Mouse (Mus musculus): ENCODE measurements around the gene Ppm1m.
"Not testable (repeated sequence)": the region's sequence is repeated elsewhere in the genome, so short reads cannot be mapped to it uniquely, and the experiment has no call there.

Ppm1m gene

DNA sequence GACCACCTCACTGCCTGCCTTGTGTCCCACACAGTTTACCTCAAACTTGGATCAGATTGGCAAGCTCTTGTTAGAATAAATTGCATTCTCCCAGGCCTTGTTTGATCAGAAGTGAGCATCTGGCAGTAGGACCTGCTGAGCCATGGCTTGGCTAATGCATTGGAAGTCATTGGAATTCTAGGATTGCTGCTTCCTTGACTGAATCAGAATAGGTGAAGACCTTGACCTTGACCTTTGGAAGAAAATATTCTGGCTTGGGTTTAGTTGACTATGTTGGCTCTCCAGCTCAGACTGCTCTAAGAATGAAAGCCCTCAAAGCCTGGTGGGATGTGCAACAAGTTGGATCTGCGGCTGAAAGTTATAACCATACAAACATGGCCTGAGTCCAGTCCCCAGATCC, 8.2 kb downstream of the Ppm1m start:
- no peak for DNase-seq

DNA sequence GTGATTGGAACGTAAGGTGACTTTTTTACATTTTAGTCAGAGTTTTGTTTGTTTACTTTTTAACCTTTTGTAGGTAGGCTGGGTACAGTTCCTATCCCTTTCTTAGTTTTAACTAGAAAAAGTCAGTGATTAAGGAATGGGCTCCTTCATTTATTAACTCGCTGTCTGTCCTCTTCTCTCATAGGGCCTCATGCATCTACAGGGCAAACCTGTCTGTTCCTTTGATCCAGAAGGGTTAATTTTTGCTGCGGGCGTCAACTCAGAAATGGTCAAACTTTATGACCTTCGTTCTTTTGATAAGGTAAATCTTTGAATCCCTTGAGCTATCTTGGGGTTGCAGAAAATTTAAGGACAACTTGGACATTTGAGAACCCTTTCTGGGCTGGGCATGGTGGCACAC, 15.6 kb downstream of the Ppm1m start:
- no peak for DNase-seq

DNA sequence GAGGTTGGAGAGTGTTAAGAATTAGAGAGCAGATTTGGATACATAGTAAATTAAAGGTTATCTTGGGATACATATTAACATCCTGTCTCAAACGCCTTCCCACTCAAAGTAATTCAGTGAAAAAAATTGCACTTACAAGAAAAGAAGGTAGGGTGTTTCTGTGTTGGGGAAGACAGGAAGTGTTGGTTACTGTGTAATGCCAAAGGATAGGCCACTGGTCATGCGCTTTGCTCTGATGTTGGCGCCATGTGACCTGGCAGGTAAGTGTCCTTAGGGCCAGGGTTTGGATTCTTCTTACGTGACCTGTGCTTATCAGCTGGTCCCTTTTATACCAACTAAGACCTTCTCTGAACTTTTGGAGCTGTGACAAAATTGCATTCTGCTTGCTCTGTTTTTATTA, 17.4 kb downstream of the Ppm1m start:
- DNase-seq = no peak

DNA sequence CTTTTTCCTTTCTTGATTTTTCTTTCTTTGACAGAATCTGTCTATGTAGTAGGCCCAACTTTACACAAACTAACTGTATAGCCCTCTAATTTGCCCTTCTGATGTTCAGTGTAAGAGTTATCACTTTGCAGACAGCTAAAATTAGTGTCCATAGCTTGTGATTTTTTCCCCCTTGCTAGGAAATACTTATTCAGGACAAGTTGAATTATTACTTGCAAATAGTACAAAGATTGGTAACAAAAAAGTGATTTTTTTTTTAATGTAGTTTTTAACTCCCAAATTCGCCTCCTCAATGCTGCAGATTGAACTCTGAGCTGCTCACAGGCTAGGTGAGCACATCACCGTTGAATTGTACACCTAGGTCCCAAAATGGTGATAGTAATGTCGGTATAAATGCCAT, 19.6 kb downstream of the Ppm1m start:
- no peak for DNase-seq

DNA sequence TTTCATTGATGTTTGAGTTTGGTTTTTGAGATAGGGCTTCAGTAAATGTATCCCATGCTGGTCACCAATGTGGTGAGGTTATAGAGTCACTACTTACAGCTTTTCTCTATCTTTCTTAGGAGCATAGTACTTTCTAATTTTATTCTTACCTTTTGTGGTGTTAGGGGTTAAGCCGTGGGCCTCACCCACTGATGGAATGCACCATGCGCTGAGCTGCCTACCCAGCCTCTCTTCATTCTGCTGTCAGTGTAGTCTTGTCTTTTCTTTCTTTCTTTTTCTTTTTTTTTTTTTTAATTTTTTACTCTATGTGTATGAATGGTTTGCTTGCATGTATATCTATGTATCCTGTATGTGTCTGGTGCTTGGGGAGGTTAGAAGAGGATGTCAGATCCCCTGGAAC, 20.1 kb downstream of the Ppm1m start:
- DNase-seq = no peak

DNA sequence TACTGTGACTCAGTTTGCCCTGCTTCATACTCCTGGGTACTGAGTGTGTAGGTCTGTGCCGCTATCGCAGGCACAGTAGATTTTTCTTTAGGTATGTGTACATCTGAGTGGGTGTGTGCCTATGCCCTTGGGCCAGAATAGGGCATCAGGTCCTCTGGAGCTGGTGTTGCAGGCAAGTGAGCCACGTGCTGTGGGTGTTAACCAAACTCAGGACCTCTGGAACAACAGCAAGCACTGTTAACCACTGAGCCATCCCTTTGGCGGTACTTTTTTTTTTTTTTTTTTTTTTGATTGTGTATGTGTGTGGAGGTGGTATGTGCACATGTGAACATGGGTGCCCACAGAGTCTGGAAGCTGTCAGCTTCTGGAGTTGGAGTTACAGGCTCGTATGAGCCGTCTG, 21.7 kb downstream of the Ppm1m start:
- no peak for DNase-seq

DNA sequence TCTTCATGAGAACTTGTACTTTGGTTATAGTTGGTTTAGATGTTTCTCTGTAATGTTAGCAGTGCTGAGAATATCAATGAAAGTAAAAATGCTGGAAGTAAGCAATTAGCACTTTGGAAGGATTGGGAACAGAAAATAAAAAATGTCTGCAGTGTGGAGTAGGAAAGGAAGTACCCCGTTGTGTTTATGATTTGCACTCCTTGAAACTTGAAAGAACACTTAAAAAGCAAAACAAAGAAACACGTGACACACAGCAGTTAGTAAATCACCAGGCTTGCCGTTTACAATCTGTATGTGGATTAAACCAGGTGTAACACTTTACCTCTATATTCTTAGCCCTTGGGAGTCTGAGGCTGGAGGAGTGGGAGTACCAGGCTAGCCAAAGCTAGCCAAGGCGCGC, 22.8 kb downstream of the Ppm1m start:
- DNase-seq = no peak

DNA sequence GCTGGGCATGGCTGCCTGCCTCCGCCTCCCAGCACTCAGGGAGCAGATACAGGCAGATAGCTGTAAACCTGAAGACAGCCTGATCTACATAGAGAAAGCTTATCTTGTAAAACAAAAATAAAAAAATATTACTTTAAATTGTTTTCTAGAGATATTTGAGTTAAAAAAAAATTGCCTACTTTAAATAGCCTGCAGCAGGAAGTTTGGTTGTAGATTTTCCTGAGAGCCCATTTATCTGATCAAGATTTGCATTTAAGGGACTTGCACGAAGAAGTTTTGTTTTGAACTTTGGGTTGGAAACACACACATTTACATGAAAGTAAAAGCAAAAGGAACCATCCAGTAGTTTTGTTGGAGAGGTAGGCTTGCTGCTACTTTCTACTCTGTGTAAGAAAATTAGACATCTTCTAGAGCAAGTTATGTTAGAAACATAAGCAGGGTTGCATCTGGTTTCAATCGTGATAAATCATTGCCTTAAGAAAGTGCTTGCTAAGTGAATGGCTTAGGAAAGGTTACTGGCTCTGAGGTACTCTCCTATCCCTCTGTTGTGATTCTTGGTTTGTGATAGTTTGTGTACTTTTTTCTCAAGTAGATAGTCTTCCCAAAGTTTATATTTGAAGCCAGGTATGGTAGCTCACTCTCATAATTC, 23.9 kb downstream of the Ppm1m start:
- DNase-seq = no peak

DNA sequence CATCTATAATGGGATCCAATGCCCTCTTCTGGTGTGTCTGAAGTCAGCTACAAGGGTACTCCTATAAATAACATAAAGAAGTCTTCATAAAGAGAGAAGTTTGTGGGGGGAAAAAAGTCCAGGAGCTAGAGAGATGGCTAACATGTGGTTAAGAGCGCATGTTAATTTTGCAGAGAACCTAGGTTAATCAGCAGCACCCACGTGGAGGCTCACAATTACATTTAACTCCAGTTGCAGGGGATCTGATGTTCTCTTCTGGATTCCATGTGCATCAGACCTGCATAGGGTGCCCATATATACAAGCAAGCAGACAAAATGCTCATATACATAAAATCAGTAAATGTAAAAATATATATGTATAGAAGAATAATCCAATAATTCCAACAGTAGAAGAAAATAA, 26.2 kb downstream of the Ppm1m start:
- no peak for DNase-seq

DNA sequence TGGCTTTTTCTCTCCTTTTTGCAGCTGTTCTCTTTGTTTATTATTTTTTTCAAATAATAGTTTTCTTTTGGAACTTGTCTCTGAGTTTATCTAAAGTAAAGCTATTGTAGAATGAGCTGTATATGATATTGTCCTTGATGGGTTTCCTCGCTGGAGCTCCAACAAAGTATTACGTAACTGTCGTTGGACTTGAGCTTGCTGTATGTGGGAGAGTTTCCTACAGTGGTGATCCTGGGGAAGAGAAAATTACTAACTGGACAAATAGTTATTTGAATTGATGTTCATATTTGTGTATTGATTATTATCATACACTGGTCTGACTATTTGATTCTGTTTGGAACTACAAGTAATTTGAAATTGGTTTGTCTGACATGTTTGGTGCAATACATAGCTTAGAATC, 27.0 kb downstream of the Ppm1m start:
- DNase-seq = no peak

DNA sequence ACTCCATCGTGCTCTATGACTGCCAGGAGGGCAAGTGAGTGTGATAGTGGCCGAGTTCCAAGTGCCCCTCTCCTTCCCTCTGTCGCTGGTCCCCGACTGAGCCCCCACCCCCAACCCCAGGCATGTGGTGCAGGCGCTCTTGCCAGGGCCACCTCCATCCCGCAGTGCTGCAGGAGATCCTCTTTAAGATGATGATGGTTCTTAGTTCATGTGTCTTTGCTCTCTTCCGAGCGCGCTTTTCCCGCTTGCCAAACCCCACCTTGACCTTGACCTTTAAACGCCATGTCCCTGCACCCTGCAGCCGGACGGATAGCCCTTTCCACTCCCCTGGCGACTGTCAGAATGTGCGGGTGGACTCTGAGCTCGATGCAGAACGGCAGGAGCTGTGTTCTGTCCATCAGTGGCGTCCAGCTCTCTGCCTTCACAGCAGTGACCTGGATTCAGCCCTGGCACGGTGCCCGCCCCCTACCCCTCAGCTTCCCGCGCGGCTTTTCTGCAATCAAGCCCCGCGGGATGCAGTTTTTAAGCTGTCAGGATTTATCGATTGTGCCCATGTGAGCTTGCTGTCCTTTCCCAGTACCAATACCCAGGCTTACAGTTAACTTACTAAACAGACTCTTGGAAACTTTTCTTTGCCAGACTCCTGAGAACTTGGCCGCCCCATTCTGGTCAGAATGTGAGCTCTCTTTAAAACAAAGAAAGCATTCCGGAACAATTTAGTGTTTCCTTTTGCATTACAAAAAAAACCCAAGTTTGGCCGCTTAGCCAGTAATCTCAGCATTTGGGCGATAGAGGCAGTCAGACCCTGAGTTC, 28.0 kb downstream of the Ppm1m start:
- peak; percentile 76 for DNase-seq

DNA sequence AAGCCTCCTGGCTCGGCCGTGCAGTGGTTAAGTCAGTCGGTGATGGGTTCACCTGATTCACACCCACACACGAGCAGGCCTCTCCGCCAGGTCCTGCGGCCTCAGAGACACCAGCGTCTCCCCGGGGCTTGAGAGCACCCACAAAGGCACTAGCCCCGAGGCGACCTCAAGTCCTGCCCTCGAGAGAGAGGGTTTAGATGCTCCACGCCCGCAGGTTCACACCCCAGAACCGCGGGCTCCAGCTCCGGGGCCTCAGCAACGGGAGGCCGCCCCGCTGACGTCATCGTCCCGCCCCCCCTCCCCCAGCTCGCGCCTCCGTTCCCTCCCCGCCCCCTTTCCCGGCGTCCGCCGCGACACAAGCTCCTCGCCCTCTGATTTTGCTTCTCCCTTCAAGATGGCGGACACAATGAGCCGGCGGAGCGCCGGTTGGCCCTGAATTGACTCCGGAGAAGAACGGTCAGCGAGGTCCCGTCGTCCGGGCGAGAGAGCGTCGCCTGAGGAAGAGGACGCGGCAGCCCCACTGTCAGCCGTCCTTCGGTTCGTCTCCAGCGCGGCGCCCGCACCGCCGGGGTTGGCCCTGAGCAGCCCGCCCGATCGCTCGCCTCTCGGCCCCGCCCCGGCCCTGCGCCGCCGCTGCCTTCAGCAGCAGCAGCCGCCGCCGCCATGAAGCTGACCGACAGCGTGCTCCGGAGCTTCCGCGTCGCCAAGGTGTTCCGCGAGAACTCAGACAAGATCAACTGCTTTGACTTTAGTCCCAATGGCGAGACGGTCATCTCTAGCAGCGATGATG, 28.8 kb downstream of the Ppm1m start, which contains the start of gene Wdr82:
TSS of gene Wdr82 (plus strand) at position 373 of the 790 bp plus-strand sequence.
- peak; percentile 88 for DNase-seq

DNA sequence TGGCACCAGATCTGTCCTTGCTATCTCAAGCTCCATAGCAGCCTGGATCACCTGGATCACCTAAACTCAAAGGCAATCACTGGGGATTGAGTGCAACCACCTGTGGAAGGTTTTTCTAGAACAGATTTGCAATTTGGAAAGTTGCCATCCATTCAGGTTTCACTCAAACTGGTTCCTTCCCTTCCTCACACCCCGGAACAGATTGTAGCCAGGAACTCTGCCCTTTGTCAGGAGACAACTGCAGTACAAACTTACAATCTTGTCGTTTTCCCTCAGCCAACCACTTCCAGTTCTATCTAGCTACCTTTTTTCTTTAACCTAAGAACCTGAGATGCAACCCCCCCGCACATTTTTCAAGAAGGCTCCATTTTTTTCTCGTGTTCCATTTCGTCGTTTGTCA, 29.6 kb downstream of the Ppm1m start:
- no peak for DNase-seq

DNA sequence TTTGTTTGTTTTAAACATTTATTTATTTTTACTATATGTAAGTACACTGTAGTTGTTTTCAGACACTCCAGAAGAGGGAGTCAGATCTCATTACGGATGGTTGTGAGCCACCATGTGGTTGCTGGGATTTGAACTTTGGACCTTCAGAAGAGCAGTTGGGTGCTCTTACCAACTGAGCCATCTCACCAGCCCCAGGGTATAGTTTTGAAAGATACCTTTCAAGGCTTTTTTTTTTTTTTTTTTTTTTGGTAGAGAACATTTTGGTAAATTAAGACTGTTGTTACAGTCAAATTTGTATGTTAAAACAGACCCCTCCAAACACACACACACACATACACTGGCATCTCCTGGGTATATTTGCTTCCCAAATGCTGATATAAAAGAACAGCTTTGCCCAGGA, 30.5 kb downstream of the Ppm1m start:
- not testable (repeated sequence) for DNase-seq

DNA sequence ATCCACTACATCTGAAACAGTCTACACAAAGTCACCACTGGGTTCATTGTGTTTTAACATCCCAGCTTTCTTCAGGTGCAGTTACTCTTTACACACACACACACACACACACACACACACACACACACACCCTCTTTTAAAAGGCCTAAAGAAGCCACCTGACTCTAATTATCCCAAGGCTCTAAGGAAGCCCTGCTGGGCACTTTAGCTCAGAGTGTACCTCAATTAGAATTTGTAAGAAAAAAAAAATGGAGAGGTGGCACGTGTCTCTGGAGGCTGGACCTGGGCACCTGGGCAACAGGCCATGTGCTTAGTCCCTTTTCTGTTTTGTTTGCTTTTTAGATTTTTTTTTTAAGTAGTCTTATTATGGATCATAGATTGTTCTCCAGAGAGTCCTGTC, 31.8 kb downstream of the Ppm1m start:
- no peak for DNase-seq

DNA sequence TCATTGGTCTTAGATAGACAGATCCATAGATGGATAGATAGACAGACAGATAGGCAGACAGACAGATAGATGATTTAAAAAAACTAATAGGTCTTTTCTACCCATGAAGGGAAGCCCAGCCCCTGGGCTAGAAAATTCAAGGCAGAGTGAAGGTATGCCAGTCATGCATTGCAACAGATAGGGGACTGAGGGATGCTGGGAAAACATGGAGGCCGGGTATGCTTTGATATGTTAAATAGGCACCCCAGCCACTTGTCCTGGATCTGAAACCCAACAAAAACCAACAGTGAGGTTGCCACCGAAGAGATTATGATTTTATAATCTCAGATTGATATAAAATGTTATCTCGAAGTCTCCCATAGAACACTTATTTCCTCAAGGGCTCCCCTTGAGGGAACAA, 32.3 kb downstream of the Ppm1m start:
- DNase-seq = no peak

DNA sequence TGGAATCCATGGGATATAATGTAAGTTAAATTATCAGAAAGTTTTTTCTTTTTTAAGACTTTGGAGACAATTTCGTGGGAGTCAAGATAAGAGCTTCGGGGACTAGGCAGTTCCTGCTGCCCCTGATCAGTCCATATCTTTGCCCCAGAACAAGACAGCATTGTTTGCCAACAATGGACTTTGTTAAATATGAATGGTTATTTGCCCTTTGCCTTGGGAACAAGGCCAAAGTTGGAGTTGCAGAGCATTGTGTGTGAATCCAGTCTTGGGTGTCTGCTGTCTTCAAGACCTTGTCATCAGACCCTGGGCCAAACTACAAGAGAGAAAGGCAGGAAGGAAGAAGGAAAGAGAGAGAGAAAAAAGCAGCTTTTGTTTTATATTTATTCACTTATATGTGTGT, 32.8 kb downstream of the Ppm1m start:
- no peak for DNase-seq

DNA sequence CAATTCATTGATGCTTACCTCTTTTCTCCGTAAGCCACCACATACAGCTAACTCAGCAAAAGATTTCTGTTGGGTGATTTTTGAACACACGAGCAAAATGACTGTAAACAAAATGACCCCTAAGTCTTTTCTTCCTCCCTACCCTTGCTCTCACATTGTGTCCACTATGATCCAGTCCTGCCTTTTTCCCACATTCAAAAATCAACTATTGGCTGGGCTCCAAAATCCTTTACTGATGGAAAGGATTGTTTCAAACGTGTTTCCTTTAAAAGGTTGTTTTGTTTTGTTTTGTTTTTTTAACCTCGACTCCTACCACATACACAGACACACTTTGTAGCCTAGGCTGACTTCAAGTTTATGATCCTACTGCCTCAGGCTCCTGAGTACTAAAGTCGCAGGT, 39.1 kb downstream of the Ppm1m start:
- no peak for DNase-seq

DNA sequence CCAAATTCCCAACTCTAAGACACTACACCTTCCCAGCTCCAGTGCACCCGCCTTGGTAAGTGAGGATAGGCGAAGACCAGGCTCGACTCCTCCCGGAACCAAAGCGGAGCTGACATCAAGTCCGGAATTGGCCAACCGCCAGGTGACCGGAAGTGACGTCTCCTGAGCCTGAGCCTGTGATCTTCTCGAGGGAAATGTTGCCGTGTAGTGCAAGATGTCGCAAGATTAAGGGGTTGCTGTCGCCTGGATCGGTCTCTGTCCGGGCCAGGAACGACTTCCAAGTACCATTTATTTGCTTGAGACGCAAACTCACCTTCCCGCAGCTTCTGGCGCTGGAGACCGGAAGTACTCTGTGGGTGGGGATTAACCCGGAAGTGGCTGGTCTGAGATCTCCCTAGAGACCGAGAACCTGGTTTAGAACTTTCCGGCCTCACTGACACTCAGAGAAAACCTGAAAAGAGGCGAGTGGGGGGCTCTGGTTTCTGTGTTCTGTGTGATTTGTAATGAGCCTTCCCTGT, 39.7 kb downstream of the Ppm1m start:
- peak; percentile 98 for DNase-seq

DNA sequence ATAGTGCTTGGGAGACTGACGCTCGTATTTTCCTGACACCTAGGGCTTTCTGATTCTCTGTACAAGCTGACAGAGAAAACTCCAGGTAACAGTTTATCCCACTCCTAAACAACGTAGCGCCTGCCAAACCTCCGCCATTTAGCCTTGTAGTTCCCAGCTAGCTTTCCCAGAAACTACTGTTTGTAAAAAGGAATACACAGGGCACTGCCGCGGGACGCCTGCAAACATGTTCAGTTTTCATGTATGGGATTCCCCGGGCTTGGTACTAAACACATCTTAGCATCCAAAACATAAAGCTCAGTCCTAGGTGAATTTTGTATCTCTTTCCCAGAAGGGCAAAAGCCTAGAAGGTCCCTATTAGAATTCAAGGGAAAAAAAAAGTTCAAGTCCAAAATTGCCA, 40.3 kb downstream of the Ppm1m start:
- DNase-seq = no peak

DNA sequence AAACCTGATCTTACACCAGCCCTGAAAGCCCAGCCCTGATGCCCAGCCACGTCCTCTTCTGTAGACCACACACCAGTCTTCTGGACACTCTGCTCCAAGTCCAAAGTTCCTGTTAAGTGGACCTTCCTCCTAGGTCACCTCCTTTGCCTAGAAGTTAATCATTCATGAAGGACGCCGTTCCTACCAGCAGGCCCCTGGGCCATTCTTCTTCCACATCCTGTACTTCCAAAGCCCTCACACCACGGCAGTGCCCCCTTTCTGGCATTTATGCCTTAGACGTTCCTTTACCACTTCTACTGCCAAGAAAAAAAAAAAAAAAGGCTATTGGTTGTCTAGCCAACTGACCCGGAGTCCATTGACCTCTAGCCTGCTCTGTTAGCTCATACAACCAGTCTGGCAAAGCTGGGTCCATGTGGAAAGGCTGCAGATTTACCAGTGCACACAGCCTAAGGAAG, 41.5 kb downstream of the Ppm1m start, which contains the start of gene Glyctk:
TSS of gene Glyctk (minus strand) at position 102 of the 455 bp plus-strand sequence.
- DNase-seq = no peak

DNA sequence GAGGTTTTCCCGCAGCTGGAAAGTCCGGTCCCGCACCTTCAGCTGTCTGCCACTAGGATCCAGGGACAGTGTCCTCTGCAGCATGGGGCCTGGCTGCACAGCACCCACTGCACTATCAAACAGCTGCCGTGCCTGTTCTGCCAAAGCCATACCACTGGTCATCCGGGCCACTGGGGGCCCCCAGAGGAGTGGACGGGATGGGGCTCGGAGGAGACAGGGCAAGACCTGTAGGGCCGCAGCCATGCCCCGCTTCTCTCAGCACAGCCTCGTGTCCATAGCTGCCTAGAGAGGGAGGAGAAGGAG, 42.0 kb downstream of the Ppm1m start:
- no peak for DNase-seq

DNA sequence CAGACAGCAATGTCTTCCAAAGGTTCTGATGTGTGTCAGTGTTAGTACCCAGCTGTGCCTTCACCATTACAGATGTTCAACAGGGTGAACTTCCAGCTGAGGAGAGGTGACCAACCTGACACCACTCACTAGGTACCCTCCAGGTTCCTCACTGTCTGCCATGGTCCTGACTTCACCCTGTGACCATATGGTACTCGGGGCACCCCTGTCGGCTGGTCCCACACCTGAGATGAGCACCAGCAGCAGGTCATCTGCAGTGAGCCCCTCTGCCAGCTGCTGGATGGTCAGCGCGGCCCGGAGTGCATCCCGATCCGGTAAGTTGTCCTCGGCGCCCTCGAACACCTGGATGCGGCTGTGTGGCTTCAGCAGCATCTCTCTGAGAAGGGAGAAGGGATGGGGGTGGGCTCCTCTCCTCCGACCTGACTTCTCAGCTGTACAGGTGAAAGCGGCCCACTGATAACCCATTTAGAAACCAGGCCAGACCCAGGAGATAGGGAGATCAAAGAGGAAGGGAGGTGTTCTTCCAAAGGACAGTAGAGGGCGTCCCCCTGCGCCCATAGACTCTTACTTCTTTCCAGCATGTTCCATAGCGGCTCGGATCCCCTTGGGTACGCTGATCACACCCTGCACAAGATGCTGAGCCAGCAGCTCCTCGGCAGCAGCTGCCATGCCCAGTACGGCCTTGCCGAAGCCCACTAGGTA, 42.5 kb downstream of the Ppm1m start:
- DNase-seq = no peak
